Mouse (Mus musculus) heart, adult 2 months (tissue): Measurements from ENCODE around the gene St6galnac5. TPM values are rescaled to one million over a fixed set of nuclear protein-coding genes. Genes with fewer than 3 reads are reported as not detected.

Source experiments
- DNase-seq, 2 experiments: peaks; one replicate each; pipeline ENCODE4 v3.0.0; 2021
- H3K27ac ChIP-seq: fragments of 200-600 bp; 2 replicates; pipeline ENCODE4 v1.8.1; 2022
- H3K27me3 ChIP-seq: fragments of 200-500 bp; 2 replicates; pipeline ENCODE4 v1.6.1; 2012; ENCODE audit warnings: mild to moderate bottlenecking, low read length, inconsistent platforms, mixed read lengths; ENCODE audit not compliant: control insufficient read depth, insufficient read depth
- H3K36me3 ChIP-seq: fragments of 200-500 bp; 2 replicates; pipeline ENCODE4 v1.6.1; 2012; ENCODE audit warnings: low read length, inconsistent platforms; ENCODE audit not compliant: control insufficient read depth, insufficient read depth
- H3K4me1 ChIP-seq: fragments of 200-500 bp; 2 replicates; pipeline ENCODE4 v1.6.1; 2011; ENCODE audit warnings: low read length; ENCODE audit not compliant: control insufficient read depth, insufficient read depth
- H3K4me3 ChIP-seq: fragments of 200-600 bp; 2 replicates; pipeline ENCODE4 v1.8.1; 2022
- H3K79me2 ChIP-seq: fragments of 200-500 bp; replicated peaks from 2 replicates; pipeline ENCODE4 v1.6.1; 2012; ENCODE audit warnings: mild to moderate bottlenecking, inconsistent platforms, low read length, moderate library complexity, mixed read lengths; ENCODE audit not compliant: control insufficient read depth, insufficient read depth
- H3K9ac ChIP-seq: fragments of 200-500 bp; 2 replicates; pipeline ENCODE4 v1.6.1; 2012; ENCODE audit warnings: low read depth, mild to moderate bottlenecking, control low read depth, inconsistent platforms, low read length, mixed read lengths
- CTCF ChIP-seq: fragments of 200-600 bp; IDR thresholded peaks from 2 replicates; pipeline ENCODE4 v1.8.1; 2022; ENCODE audit warnings: antibody characterized with exemption, mild to moderate bottlenecking, moderate library complexity
- EP300 ChIP-seq: fragments of 200-500 bp; IDR thresholded peaks from 2 replicates; pipeline ENCODE4 v1.6.1; 2011; ENCODE audit warnings: low read depth, low read length, control low read depth; ENCODE audit not compliant: insufficient read depth
- POLR2A ChIP-seq: fragments of 200-500 bp; IDR thresholded peaks from 2 replicates; pipeline ENCODE4 v1.6.1; 2011; ENCODE audit warnings: mild to moderate bottlenecking, low read depth, low read length, control low read depth; ENCODE audit not compliant: insufficient read depth
- WGBS: fragments of 180-500 bp; shearing (Covaris S2); methylation state at CpG from one replicate; pipeline ENCODE4 v1.1.7; 2018; 5-methylcytosine and 5-hydroxymethylcytosine counted together
- intact Hi-C: fragments of 180-260 bp; cut with DNase I; formaldehyde crosslinking; loops from one replicate; pipeline ENCODE4 v1.15.1; 2025
- polyA plus RNA-seq: library from polyadenylated mRNA; depleted of rRNA; stranded (reverse); fragments of >200 nt; gene quantifications from 2 replicates; pipeline ENCODE4 v1.2.3, GENCODE M21; 2012
- total RNA-seq, 2 experiments: library from RNA; stranded (reverse); gene quantifications; 2 replicates each; pipeline ENCODE4 v1.2.3; 2021

St6galnac5 gene
- total and polyA plus RNA-seq, 3 experiments, result 0.08 TPM; not detected in 2

GRCm38 (mm10) chr3:152951634-152952545, 30.2 kb downstream of the St6galnac5 start:
- Histone ChIP-seq H3K79me2 (no peaks in the 10 kb centered on the region), H3K36me3 (no peaks in the 10 kb centered on the region), H3K4me3 (no peak overlapping the region), H3K27ac (no peak overlapping the region), H3K27me3 (no peaks in the 10 kb centered on the region), H3K4me1 (no peaks in the 10 kb centered on the region), H3K9ac (no peak overlapping the region)
- intact Hi-C loops, result no loop called here
- 43% methylated on average over 11 of the region's 11 CpGs for WGBS
- TF ChIP-seq CTCF (no peak), POLR2A (no peak), EP300 (no peak)
- no peak for DNase-seq

DNA sequence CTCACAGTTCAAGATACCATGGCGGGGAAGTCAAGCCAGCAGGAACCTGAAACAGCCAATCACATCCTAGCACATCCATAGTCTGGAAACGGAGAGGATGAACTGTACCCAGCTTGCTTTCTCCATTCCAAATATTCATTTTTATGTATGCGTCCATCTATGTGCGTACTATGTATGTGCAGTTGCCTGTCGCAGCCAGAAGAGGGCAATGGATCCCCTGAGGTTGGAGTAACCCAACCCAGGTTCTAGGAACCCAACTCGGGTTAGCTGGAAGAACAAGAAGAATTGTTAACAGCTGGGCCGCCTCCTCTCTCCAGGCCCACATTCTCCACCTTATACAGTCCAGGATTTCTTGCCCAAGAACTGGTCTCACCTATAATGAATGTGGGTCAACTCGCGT, 31.1 kb downstream of the St6galnac5 start:
- no peak for TF ChIP-seq POLR2A
- TF ChIP-seq EP300, result no peak
- TF ChIP-seq CTCF, result no peak
- Histone ChIP-seq H3K27me3 (no peaks in the 10 kb centered on the region), H3K36me3 (no peaks in the 10 kb centered on the region), H3K9ac (no peak overlapping the region), H3K27ac (no peak overlapping the region), H3K4me1 (no peaks in the 10 kb centered on the region), H3K4me3 (no peak overlapping the region), H3K79me2 (no peaks in the 10 kb centered on the region)
- WGBS, result 90% methylated on average over 9 of the region's 9 CpGs
- no peak for DNase-seq
- intact Hi-C loops, result no loop called here

- H3K79me2 ChIP-seq, result no peaks in the 10 kb centered on the region
- H3K9ac ChIP-seq, result no peak overlapping the region
- WGBS, result 65% methylated on average over 5 of the region's 5 CpGs
- H3K27ac ChIP-seq, result no peak overlapping the region
- H3K4me1 ChIP-seq, result no peaks in the 10 kb centered on the region
- no peaks in the 10 kb centered on the region for H3K36me3 ChIP-seq
- no peak for DNase-seq
- H3K4me3 ChIP-seq, result no peak overlapping the region
- no peaks in the 10 kb centered on the region for H3K27me3 ChIP-seq
- TF ChIP-seq EP300, result no peak
- TF ChIP-seq CTCF, result no peak
- no peak for TF ChIP-seq POLR2A
- intact Hi-C loops, result no loop called here
Observed at GRCm38 (mm10) chr3:152950299-152950698, 31.7 kb downstream of the St6galnac5 start.

GRCm38 (mm10) chr3:152949233-152949777, 32.7 kb downstream of the St6galnac5 start:
- H3K36me3 ChIP-seq, result no peaks in the 10 kb centered on the region
- H3K79me2 ChIP-seq, result no peaks in the 10 kb centered on the region
- H3K4me1 ChIP-seq, result no peaks in the 10 kb centered on the region
- H3K27ac ChIP-seq, result no peak overlapping the region
- TF ChIP-seq POLR2A (no peak), CTCF (no peak), EP300 (no peak)
- 87% methylated on average over 15 of the region's 15 CpGs for WGBS
- H3K4me3 ChIP-seq, result no peak overlapping the region
- H3K27me3 ChIP-seq, result no peaks in the 10 kb centered on the region
- no peak overlapping the region for H3K9ac ChIP-seq
- no peak for DNase-seq
- intact Hi-C loops, result no loop called here

- Histone ChIP-seq H3K27me3 (no peaks in the 10 kb centered on the region), H3K27ac (no peak overlapping the region), H3K9ac (no peak overlapping the region), H3K36me3 (no peaks in the 10 kb centered on the region), H3K4me1 (no peaks in the 10 kb centered on the region), H3K79me2 (no peaks in the 10 kb centered on the region), H3K4me3 (no peak overlapping the region)
- no peak for DNase-seq
- intact Hi-C loops, result no loop called here
- 77% methylated on average over 7 of the region's 7 CpGs for WGBS
- no peak for TF ChIP-seq POLR2A
Observed at GRCm38 (mm10) chr3:152948556-152948955, 33.5 kb downstream of the St6galnac5 start.

- Histone ChIP-seq H3K79me2 (no peaks in the 10 kb centered on the region), H3K9ac (no peak overlapping the region), H3K27ac (no peak overlapping the region), H3K4me1 (no peaks in the 10 kb centered on the region), H3K27me3 (no peaks in the 10 kb centered on the region), H3K36me3 (no peaks in the 10 kb centered on the region), H3K4me3 (no peak overlapping the region)
- WGBS, result 84% methylated on average over 11 of the region's 11 CpGs
- no peak for DNase-seq
- intact Hi-C loops, result no loop called here
- TF ChIP-seq POLR2A (no peak), EP300 (no peak), CTCF (no peak)
Observed at GRCm38 (mm10) chr3:152947031-152947640, 34.9 kb downstream of the St6galnac5 start.
